Mouse (Mus musculus): ENCODE data around the gene St3gal4.

- TF ChIP-seq NELFE (IDR thresholded peaks at IDR 0.05; ENCODE audit: low read depth, low read length) (no peak), POLR2A (IDR thresholded peaks at IDR 0.05; ENCODE audit: control insufficient read depth in 1 of 2, insufficient read depth in 1 of 2, low read depth in 1 of 2, low read length in 2 of 2, poor library complexity in 1 of 2) (no peak), CTCF (IDR thresholded peaks at IDR 0.05 in 2 of 3, conservative IDR thresholded peaks at IDR 0.05 in 1 of 3; ENCODE audit: control insufficient read depth in 1 of 3, insufficient read depth in 1 of 3, low read depth in 2 of 3, low read length in 3 of 3, poor library complexity in 1 of 3, severe bottlenecking in 1 of 3) (peak in 1 of 3 experiments; percentile 8; a peak in 1 of 6 replicates), MYB (IDR thresholded peaks at IDR 0.05; ENCODE audit: low read depth, low read length) (no peak), NRF1 (IDR thresholded peaks at IDR 0.05; ENCODE audit: insufficient read depth, low read depth, low read length, poor library complexity, severe bottlenecking) (no peak), TBP (IDR thresholded peaks at IDR 0.05; ENCODE audit: low read depth, low read length) (no peak), USF1 (IDR thresholded peaks at IDR 0.05; ENCODE audit: low read depth, low read length) (no peak), E2F4 (IDR thresholded peaks at IDR 0.05; ENCODE audit: borderline replicate concordance, low read depth, low read length) (no peak), ZKSCAN1 (IDR thresholded peaks at IDR 0.05; ENCODE audit: low read depth, low read length) (no peak), TCF12 (IDR thresholded peaks at IDR 0.05; ENCODE audit: low read depth, low read length) (no peak), TAL1 (IDR thresholded peaks at IDR 0.05; ENCODE audit: low read length) (no peak)
These were observed 88.2 kb downstream of the St3gal4 start for GRCm38 (mm10) chr9:35030823-35031222.

All from MEL (cell line).